Mouse (Mus musculus): ENCODE results near the gene Clstn2. TPM values are rescaled to one million over a fixed set of nuclear protein-coding genes. Genes with fewer than 3 reads are reported as not detected.

The Clstn2 gene
- polyA plus RNA-seq, 1 experiment from 2014 or later, result 1.1 TPM

GRCm38 (mm10) chr9:97974801-97975347 is 58.1 kb downstream of the Clstn2 start:
- Histone ChIP-seq H3K4me2 (ENCODE audit: low read length) (no peak overlapping the region), H3K9me3 (ENCODE audit: control insufficient read depth, low read length) (no peaks in the 10 kb centered on the region), H3K4me1 (replicated peaks; ENCODE audit: control insufficient read depth, insufficient read depth, low read length) (no peaks in the 10 kb centered on the region), H3K36me3 (ENCODE audit: control insufficient read depth, insufficient read depth, low read length) (no peaks in the 10 kb centered on the region), H3K9ac (ENCODE audit: low read length) (no peak overlapping the region), H3K27me3 (replicated peaks; ENCODE audit: control insufficient read depth, insufficient read depth, low read length) (no peaks in the 10 kb centered on the region), H3K4me3 (ENCODE audit: low read depth, low read length) (no peak overlapping the region), H3K27ac (ENCODE audit: low read depth) (no peak overlapping the region)
- ATAC-seq (replicated peaks; ENCODE audit: low FRiP score, low TSS enrichment, low read depth) (no peak), DNase-seq (ENCODE audit: low spot score) (no peak)
- 80% methylated on average over 13 of the region's 13 CpGs for WGBS

DNA sequence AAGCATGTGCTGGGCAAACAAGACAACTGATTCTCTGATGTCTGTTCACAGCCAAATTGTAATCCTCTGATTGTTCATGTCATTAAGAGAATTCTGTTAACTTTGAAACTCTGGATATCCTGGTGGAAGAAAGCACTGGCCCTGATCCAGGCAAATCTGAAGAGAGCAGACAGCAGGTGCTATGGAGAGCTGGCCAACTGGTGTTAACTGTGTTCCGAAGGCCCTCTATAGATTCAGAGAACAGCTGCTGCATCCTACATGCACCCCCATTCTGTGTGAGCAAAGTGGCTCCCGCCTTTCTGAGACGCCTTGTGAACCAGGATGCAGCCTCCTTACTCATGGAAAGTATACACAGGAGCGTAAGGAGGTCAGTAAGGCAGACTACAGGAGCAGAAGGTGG is 66.3 kb downstream of the Clstn2 start:
- no peak for DNase-seq (ENCODE audit: low spot score)

GRCm38 (mm10) chr9:97957508-97957907 is 75.5 kb downstream of the Clstn2 start:
- H3K9me3 ChIP-seq (ENCODE audit: control insufficient read depth, low read length), result no peaks in the 10 kb centered on the region
- DNase-seq (ENCODE audit: low spot score) (no peak), ATAC-seq (replicated peaks; ENCODE audit: low FRiP score, low TSS enrichment, low read depth) (no peak)
- H3K4me2 ChIP-seq (ENCODE audit: low read length), result no peak overlapping the region
- no peaks in the 10 kb centered on the region for H3K27me3 ChIP-seq (replicated peaks; ENCODE audit: control insufficient read depth, insufficient read depth, low read length)
- WGBS, result 70% methylated on average over 8 of the region's 8 CpGs
- no peak overlapping the region for H3K4me3 ChIP-seq (ENCODE audit: low read depth, low read length)
- no peaks in the 10 kb centered on the region for H3K4me1 ChIP-seq (replicated peaks; ENCODE audit: control insufficient read depth, insufficient read depth, low read length)
- no peaks in the 10 kb centered on the region for H3K36me3 ChIP-seq (ENCODE audit: control insufficient read depth, insufficient read depth, low read length)
- no peak overlapping the region for H3K9ac ChIP-seq (ENCODE audit: low read length)
- H3K27ac ChIP-seq (ENCODE audit: low read depth), result no peak overlapping the region

More for the DNA sequence above, 66.3 kb downstream of the Clstn2 start:
- ATAC-seq (replicated peaks; ENCODE audit: low FRiP score, low TSS enrichment, low read depth), result no peak
- Histone ChIP-seq H3K27me3 (replicated peaks; ENCODE audit: control insufficient read depth, insufficient read depth, low read length) (no peaks in the 10 kb centered on the region), H3K9ac (ENCODE audit: low read length) (no peak overlapping the region), H3K4me3 (ENCODE audit: low read depth, low read length) (no peak overlapping the region), H3K36me3 (ENCODE audit: control insufficient read depth, insufficient read depth, low read length) (no peaks in the 10 kb centered on the region), H3K4me1 (replicated peaks; ENCODE audit: control insufficient read depth, insufficient read depth, low read length) (no peaks in the 10 kb centered on the region), H3K27ac (ENCODE audit: low read depth) (no peak overlapping the region), H3K9me3 (ENCODE audit: control insufficient read depth, low read length) (no peaks in the 10 kb centered on the region), H3K4me2 (ENCODE audit: low read length) (no peak overlapping the region)
- WGBS, result 77% methylated on average over 4 of the region's 4 CpGs

GRCm38 (mm10) chr9:97956407-97957106 is 76.4 kb downstream of the Clstn2 start:
- Histone ChIP-seq H3K9me3 (ENCODE audit: control insufficient read depth, low read length) (no peaks in the 10 kb centered on the region), H3K27ac (ENCODE audit: low read depth) (no peak overlapping the region), H3K36me3 (ENCODE audit: control insufficient read depth, insufficient read depth, low read length) (no peaks in the 10 kb centered on the region), H3K4me3 (ENCODE audit: low read depth, low read length) (no peak overlapping the region), H3K4me1 (replicated peaks; ENCODE audit: control insufficient read depth, insufficient read depth, low read length) (no peaks in the 10 kb centered on the region), H3K4me2 (ENCODE audit: low read length) (no peak overlapping the region), H3K9ac (ENCODE audit: low read length) (no peak overlapping the region), H3K27me3 (replicated peaks; ENCODE audit: control insufficient read depth, insufficient read depth, low read length) (no peaks in the 10 kb centered on the region)
- ATAC-seq (replicated peaks; ENCODE audit: low FRiP score, low TSS enrichment, low read depth) (no peak), DNase-seq (ENCODE audit: low spot score) (no peak)
- 81% methylated on average over 4 of the region's 4 CpGs for WGBS

DNA sequence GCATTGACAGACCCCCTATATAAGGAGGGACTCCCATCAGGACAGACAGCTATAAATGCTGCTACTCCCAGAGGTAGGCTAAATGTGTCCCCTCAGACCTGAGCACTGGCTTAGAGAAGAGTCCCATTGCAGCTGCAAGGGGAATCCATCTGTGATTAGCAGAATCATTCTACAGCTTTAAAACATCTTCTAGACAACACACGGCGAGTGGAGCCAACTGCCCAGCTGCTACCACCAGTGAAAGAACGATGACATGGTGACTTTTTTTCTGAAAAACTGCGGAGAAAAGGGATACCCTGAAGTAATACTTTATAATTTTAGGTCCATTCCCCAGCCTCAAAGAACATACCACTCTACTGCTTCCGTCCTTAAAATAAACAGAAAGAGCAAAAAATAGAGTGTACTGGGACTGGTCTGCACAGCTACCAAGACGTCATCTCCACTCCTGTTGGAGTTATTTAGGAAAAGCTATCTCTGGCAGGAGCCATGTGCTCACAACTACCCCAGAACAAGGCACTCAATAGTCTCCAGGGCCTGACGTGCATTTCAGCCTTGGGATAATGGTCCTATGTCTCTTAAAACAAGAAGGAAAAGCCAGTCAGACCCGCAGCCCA is 79.1 kb downstream of the Clstn2 start:
- Histone ChIP-seq H3K9ac (ENCODE audit: low read length) (no peak overlapping the region), H3K36me3 (ENCODE audit: control insufficient read depth, insufficient read depth, low read length) (no peaks in the 10 kb centered on the region), H3K9me3 (ENCODE audit: control insufficient read depth, low read length) (no peaks in the 10 kb centered on the region), H3K27ac (ENCODE audit: low read depth) (no peak overlapping the region), H3K4me1 (replicated peaks; ENCODE audit: control insufficient read depth, insufficient read depth, low read length) (no peaks in the 10 kb centered on the region), H3K4me2 (ENCODE audit: low read length) (no peak overlapping the region), H3K4me3 (ENCODE audit: low read depth, low read length) (no peak overlapping the region), H3K27me3 (replicated peaks; ENCODE audit: control insufficient read depth, insufficient read depth, low read length) (no peaks in the 10 kb centered on the region)
- ATAC-seq (replicated peaks; ENCODE audit: low FRiP score, low TSS enrichment, low read depth), result no peak
- 68% methylated on average over 8 of the region's 8 CpGs for WGBS
- DNase-seq (ENCODE audit: low spot score), result no peak

- no peaks in the 10 kb centered on the region for H3K36me3 ChIP-seq (ENCODE audit: control insufficient read depth, insufficient read depth, low read length)
- no peak overlapping the region for H3K4me2 ChIP-seq (ENCODE audit: low read length)
- DNase-seq (ENCODE audit: low spot score) (no peak), ATAC-seq (replicated peaks; ENCODE audit: low FRiP score, low TSS enrichment, low read depth) (no peak)
- no peaks in the 10 kb centered on the region for H3K27me3 ChIP-seq (replicated peaks; ENCODE audit: control insufficient read depth, insufficient read depth, low read length)
- 73% methylated on average over 6 of the region's 6 CpGs for WGBS
- H3K4me1 ChIP-seq (replicated peaks; ENCODE audit: control insufficient read depth, insufficient read depth, low read length), result no peaks in the 10 kb centered on the region
- no peak overlapping the region for H3K27ac ChIP-seq (ENCODE audit: low read depth)
- H3K9me3 ChIP-seq (ENCODE audit: control insufficient read depth, low read length), result no peaks in the 10 kb centered on the region
- no peak overlapping the region for H3K4me3 ChIP-seq (ENCODE audit: low read depth, low read length)
- no peak overlapping the region for H3K9ac ChIP-seq (ENCODE audit: low read length)
Observed at GRCm38 (mm10) chr9:97950378-97951006, 82.5 kb downstream of the Clstn2 start.

DNA sequence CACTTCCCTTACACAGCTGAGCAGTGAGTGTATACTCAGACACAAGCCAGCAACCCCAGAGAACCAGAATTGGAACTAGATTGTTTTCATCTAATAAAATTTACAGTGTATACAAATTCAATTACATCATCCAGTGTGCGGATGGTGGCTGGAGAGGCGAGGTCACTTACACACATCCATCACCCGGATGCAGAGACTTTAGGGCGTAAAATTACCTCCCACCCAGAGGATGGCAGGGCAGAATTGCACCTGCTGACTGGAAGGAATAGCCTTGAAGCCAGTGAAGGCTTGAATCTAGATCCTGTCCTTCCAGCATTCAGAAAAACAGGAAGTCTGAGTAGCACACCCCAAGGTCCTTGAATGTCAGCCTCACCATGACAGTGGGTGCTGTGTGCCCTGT is 113.7 kb downstream of the Clstn2 start:
- no peaks in the 10 kb centered on the region for H3K27me3 ChIP-seq (replicated peaks; ENCODE audit: control insufficient read depth, insufficient read depth, low read length)
- H3K4me2 ChIP-seq (ENCODE audit: low read length), result no peak overlapping the region
- ATAC-seq (replicated peaks; ENCODE audit: low FRiP score, low TSS enrichment, low read depth), result no peak
- no peak overlapping the region for H3K4me3 ChIP-seq (ENCODE audit: low read depth, low read length)
- WGBS, result 60% methylated on average over 4 of the region's 4 CpGs
- H3K36me3 ChIP-seq (ENCODE audit: control insufficient read depth, insufficient read depth, low read length), result no peaks in the 10 kb centered on the region
- H3K9ac ChIP-seq (ENCODE audit: low read length), result no peak overlapping the region
- H3K9me3 ChIP-seq (ENCODE audit: control insufficient read depth, low read length), result no peaks in the 10 kb centered on the region
- DNase-seq (ENCODE audit: low spot score), result no peak
- no peak overlapping the region for H3K27ac ChIP-seq (ENCODE audit: low read depth)
- no peaks in the 10 kb centered on the region for H3K4me1 ChIP-seq (replicated peaks; ENCODE audit: control insufficient read depth, insufficient read depth, low read length)

DNA sequence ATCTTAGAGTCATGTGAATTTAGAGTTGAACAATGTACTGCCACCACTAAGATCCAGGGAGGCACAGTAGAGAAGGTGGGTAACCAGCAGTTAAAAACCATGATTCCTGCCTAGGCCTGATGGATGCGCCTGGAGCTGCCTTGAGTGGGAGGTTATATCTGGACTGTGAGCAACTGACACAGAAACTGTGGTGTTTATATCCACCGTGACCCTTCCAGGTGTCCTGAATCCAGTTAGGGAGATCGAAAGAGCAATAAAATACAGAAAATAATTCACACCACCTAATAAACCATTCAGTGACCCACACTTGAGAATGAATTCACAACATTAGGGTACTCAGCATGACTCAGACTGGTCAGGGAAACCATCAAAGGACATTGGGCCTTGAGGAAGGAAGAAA is 141.6 kb downstream of the Clstn2 start:
- WGBS, result 37% methylated on average over 3 of the region's 3 CpGs
- no peak overlapping the region for H3K4me3 ChIP-seq (ENCODE audit: low read depth, low read length)
- no peak overlapping the region for H3K27ac ChIP-seq (ENCODE audit: low read depth)
- no peak overlapping the region for H3K9ac ChIP-seq (ENCODE audit: low read length)
- H3K36me3 ChIP-seq (ENCODE audit: control insufficient read depth, insufficient read depth, low read length), result no peaks in the 10 kb centered on the region
- no peak overlapping the region for H3K4me2 ChIP-seq (ENCODE audit: low read length)
- H3K4me1 ChIP-seq (replicated peaks; ENCODE audit: control insufficient read depth, insufficient read depth, low read length), result no peaks in the 10 kb centered on the region
- no peaks in the 10 kb centered on the region for H3K9me3 ChIP-seq (ENCODE audit: control insufficient read depth, low read length)
- no peak for DNase-seq (ENCODE audit: low spot score)
- no peaks in the 10 kb centered on the region for H3K27me3 ChIP-seq (replicated peaks; ENCODE audit: control insufficient read depth, insufficient read depth, low read length)
- ATAC-seq (replicated peaks; ENCODE audit: low FRiP score, low TSS enrichment, low read depth), result no peak
